Mouse (Mus musculus): ENCODE results near the gene Pttg1ip. TPM values are rescaled to one million over a fixed set of nuclear protein-coding genes. Genes with fewer than 3 reads are reported as not detected.

Pttg1ip gene
- polyA plus RNA-seq, 1 experiment, result 223 TPM

- Histone ChIP-seq H3K4me3 (replicated peaks; ENCODE audit: extremely low read depth, low read depth, low read length) (no peak overlapping the region), H3K4me1 (ENCODE audit: control insufficient read depth, insufficient read depth, low read length) (peaks cover 11% of the 10 kb centered on the region)
- TF ChIP-seq CTCF (IDR thresholded peaks at IDR 0.05; ENCODE audit: insufficient read depth, low read length), result no peak
- no peak for TF ChIP-seq POLR2A (IDR thresholded peaks at IDR 0.05; ENCODE audit: borderline replicate concordance, extremely low read depth, low read depth, low read length)
- WGBS, result 87% methylated on average over 8 of the region's 8 CpGs
- no peak for DNase-seq
These were observed 34.1 kb downstream of the Pttg1ip start for GRCm38 (mm10) chr10:77615647-77616046.

GRCm38 (mm10) chr10:77616166-77616565 lies 34.6 kb downstream of the Pttg1ip start:
- H3K4me1 ChIP-seq (ENCODE audit: control insufficient read depth, insufficient read depth, low read length), result peaks cover 11% of the 10 kb centered on the region
- H3K4me3 ChIP-seq (replicated peaks; ENCODE audit: extremely low read depth, low read depth, low read length), result no peak overlapping the region
- DNase-seq, result no peak
- TF ChIP-seq POLR2A (IDR thresholded peaks at IDR 0.05; ENCODE audit: borderline replicate concordance, extremely low read depth, low read depth, low read length) (no peak), CTCF (IDR thresholded peaks at IDR 0.05; ENCODE audit: insufficient read depth, low read length) (no peak)
- WGBS, result 94% methylated on average over 9 of the region's 9 CpGs

- TF ChIP-seq CTCF (IDR thresholded peaks at IDR 0.05; ENCODE audit: insufficient read depth, low read length), result no peak
- DNase-seq, result no peak
- 94% methylated on average over 7 of the region's 7 CpGs for WGBS
- Histone ChIP-seq H3K4me1 (ENCODE audit: control insufficient read depth, insufficient read depth, low read length) (peaks cover 15% of the 10 kb centered on the region), H3K4me3 (replicated peaks; ENCODE audit: extremely low read depth, low read depth, low read length) (no peak overlapping the region)
These were observed 35.4 kb downstream of the Pttg1ip start for GRCm38 (mm10) chr10:77616926-77617325.

GRCm38 (mm10) chr10:77621546-77621945 lies 40.0 kb downstream of the Pttg1ip start:
- WGBS, result 63% methylated on average over 8 of the region's 8 CpGs
- DNase-seq, result no peak
- no peak for TF ChIP-seq CTCF (IDR thresholded peaks at IDR 0.05; ENCODE audit: insufficient read depth, low read length)
- no peak for TF ChIP-seq POLR2A (IDR thresholded peaks at IDR 0.05; ENCODE audit: borderline replicate concordance, extremely low read depth, low read depth, low read length)

GRCm38 (mm10) chr10:77622055-77622988 lies 40.8 kb downstream of the Pttg1ip start, which contains the start of gene Ube2g2:
Gene Ube2g2, plus strand, starts transcription at chr10:77622275.
- peaks cover 31% of the 10 kb centered on the region for H3K4me1 ChIP-seq (ENCODE audit: control insufficient read depth, insufficient read depth, low read length)
- under 1% methylated on average over 95 of the region's 96 CpGs for WGBS
- peak within 1 kb of the TSS; percentile 76 for H3K4me3 ChIP-seq (replicated peaks; ENCODE audit: extremely low read depth, low read depth, low read length)
- TF ChIP-seq CTCF (IDR thresholded peaks at IDR 0.05; ENCODE audit: insufficient read depth, low read length) (no peak), POLR2A (IDR thresholded peaks at IDR 0.05; ENCODE audit: borderline replicate concordance, extremely low read depth, low read depth, low read length) (peak; percentile 81)
- DNase-seq, result peak; percentile 93

More at GRCm38 (mm10) chr10:77621546-77621945, 40.0 kb downstream of the Pttg1ip start:
- Histone ChIP-seq H3K4me3 (replicated peaks; ENCODE audit: extremely low read depth, low read depth, low read length) (peak overlapping the region; percentile 72), H3K4me1 (ENCODE audit: control insufficient read depth, insufficient read depth, low read length) (peaks cover 28% of the 10 kb centered on the region)

GRCm38 (mm10) chr10:77623069-77623492 lies 41.6 kb downstream of the Pttg1ip start:
- H3K4me1 ChIP-seq (ENCODE audit: control insufficient read depth, insufficient read depth, low read length), result peaks cover 31% of the 10 kb centered on the region
- TF ChIP-seq CTCF (IDR thresholded peaks at IDR 0.05; ENCODE audit: insufficient read depth, low read length), result no peak
- no peak for TF ChIP-seq POLR2A (IDR thresholded peaks at IDR 0.05; ENCODE audit: borderline replicate concordance, extremely low read depth, low read depth, low read length)
- DNase-seq, result no peak
- 4% methylated on average over 8 of the region's 8 CpGs for WGBS
- peak overlapping the region; percentile 53 for H3K4me3 ChIP-seq (replicated peaks; ENCODE audit: extremely low read depth, low read depth, low read length)

- no peak for DNase-seq
- no peak for TF ChIP-seq POLR2A (IDR thresholded peaks at IDR 0.05; ENCODE audit: borderline replicate concordance, extremely low read depth, low read depth, low read length)
- TF ChIP-seq CTCF (IDR thresholded peaks at IDR 0.05; ENCODE audit: insufficient read depth, low read length), result no peak
- Histone ChIP-seq H3K4me1 (ENCODE audit: control insufficient read depth, insufficient read depth, low read length) (peaks cover 31% of the 10 kb centered on the region), H3K4me3 (replicated peaks; ENCODE audit: extremely low read depth, low read depth, low read length) (no peak overlapping the region)
- 61% methylated on average over 10 of the region's 10 CpGs for WGBS
These were observed 42.3 kb downstream of the Pttg1ip start for GRCm38 (mm10) chr10:77623639-77624400.

- TF ChIP-seq POLR2A (IDR thresholded peaks at IDR 0.05; ENCODE audit: borderline replicate concordance, extremely low read depth, low read depth, low read length) (no peak), CTCF (IDR thresholded peaks at IDR 0.05; ENCODE audit: insufficient read depth, low read length) (no peak)
- peak overlapping the region; percentile 8 for H3K4me3 ChIP-seq (replicated peaks; ENCODE audit: extremely low read depth, low read depth, low read length)
- peak; percentile 55 for DNase-seq
- 27% methylated on average over 7 of the region's 7 CpGs for WGBS
- peaks cover 31% of the 10 kb centered on the region for H3K4me1 ChIP-seq (ENCODE audit: control insufficient read depth, insufficient read depth, low read length)
These were observed 43.1 kb downstream of the Pttg1ip start for GRCm38 (mm10) chr10:77624570-77624995.

GRCm38 (mm10) chr10:77626036-77626435 lies 44.5 kb downstream of the Pttg1ip start:
- no peak for DNase-seq
- H3K4me1 ChIP-seq (ENCODE audit: control insufficient read depth, insufficient read depth, low read length), result peaks cover 31% of the 10 kb centered on the region
- 41% methylated on average over 7 of the region's 7 CpGs for WGBS
- no peak for TF ChIP-seq POLR2A (IDR thresholded peaks at IDR 0.05; ENCODE audit: borderline replicate concordance, extremely low read depth, low read depth, low read length)
- TF ChIP-seq CTCF (IDR thresholded peaks at IDR 0.05; ENCODE audit: insufficient read depth, low read length), result no peak
- H3K4me3 ChIP-seq (replicated peaks; ENCODE audit: extremely low read depth, low read depth, low read length), result no peak overlapping the region

Measured in lung, adult 2 months (tissue).